ENCODE assay signal across 8 mouse cellular contexts in the genomic region with DNA sequence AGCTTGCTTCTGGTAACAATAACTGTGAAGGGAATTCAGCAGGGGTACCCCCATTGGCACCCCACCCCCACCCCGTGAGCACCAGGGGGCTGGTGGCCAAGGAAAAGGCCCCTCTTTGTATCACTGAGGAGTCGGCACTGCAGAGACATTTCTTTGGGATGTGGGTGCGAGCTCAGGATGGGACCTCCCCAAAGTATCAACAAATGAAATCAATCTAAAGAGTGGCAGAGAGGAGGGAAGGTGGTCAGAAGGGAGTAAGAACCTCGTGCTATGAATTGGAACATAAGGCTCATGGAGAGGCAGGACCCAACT. TPM values are rescaled to one million over a fixed set of nuclear protein-coding genes. Genes with fewer than 3 reads are reported as not detected.
DNase-seq lines count a peak whose midpoint lies in the region; ATAC-seq and TF ChIP-seq lines count a peak whose summit lies in the region.
"Had no signal": no experiment of that assay in that cellular context is flagged by ENCODE, and none has a peak within 500 bp of the region (broad histone marks: within the 10 kb centered on the region; RNA-seq: fewer than 3 reads in every experiment).

No protein-coding gene starts in this region.

- no peak for TF ChIP-seq EP300 in ES-Bruce4 (IDR thresholded peaks at IDR 0.05; ENCODE audit: insufficient read depth, low read depth, low read length)
- TF ChIP-seq EP300 in liver, embryonic 14.5 days (IDR thresholded peaks at IDR 0.05; ENCODE audit: low read depth): no peak

- no peaks in the 10 kb centered on the region for H3K27me3 ChIP-seq in hindbrain, embryonic 11.5 days (ENCODE audit: control insufficient read depth, insufficient read depth, low read length)
- no peaks in the 10 kb centered on the region for H3K27me3 ChIP-seq in hindbrain, embryonic 16.5 days (replicated peaks; ENCODE audit: control insufficient read depth, insufficient read depth, low read length)
- H3K27me3 ChIP-seq in ES-Bruce4 (ENCODE audit: control insufficient read depth, insufficient read depth, low read length, poor library complexity, severe bottlenecking): no peaks in the 10 kb centered on the region
- no peaks in the 10 kb centered on the region for H3K27me3 ChIP-seq in embryonic facial prominence, embryonic 14.5 days (replicated peaks; ENCODE audit: control insufficient read depth, insufficient read depth, low read length)
- no peaks in the 10 kb centered on the region for H3K27me3 ChIP-seq in liver, embryonic 14.5 days (ENCODE audit: control insufficient read depth, insufficient read depth, low read length)

- no peaks in the 10 kb centered on the region for H3K36me3 ChIP-seq in hindbrain, embryonic 11.5 days (ENCODE audit: control insufficient read depth, insufficient read depth, low read length)
- no peaks in the 10 kb centered on the region for H3K36me3 ChIP-seq in hindbrain, embryonic 16.5 days (ENCODE audit: control insufficient read depth, insufficient read depth, low read length)
- peaks cover 7% of the 10 kb centered on the region; the same call in 1 of the 2 replicates for H3K36me3 ChIP-seq in ES-Bruce4 (ENCODE audit: control insufficient read depth, insufficient read depth, low read length, poor library complexity, severe bottlenecking)
- no peaks in the 10 kb centered on the region for H3K36me3 ChIP-seq in embryonic facial prominence, embryonic 14.5 days (ENCODE audit: control insufficient read depth, insufficient read depth, low read length)
- no peaks in the 10 kb centered on the region for H3K36me3 ChIP-seq in liver, embryonic 14.5 days (replicated peaks; ENCODE audit: control insufficient read depth, insufficient read depth, low read depth)

- H3K4me1 ChIP-seq in hindbrain, embryonic 11.5 days (replicated peaks; ENCODE audit: control insufficient read depth, insufficient read depth, low read length): peaks cover 4% of the 10 kb centered on the region; the same call in 1 of the 2 replicates
- peaks cover 11% of the 10 kb centered on the region for H3K4me1 ChIP-seq in hindbrain, embryonic 16.5 days (ENCODE audit: control insufficient read depth, insufficient read depth, low read depth, low read length)
- H3K4me1 ChIP-seq in ES-Bruce4 (ENCODE audit: control insufficient read depth, insufficient read depth, low read length): no peaks in the 10 kb centered on the region
- H3K4me1 ChIP-seq in embryonic facial prominence, embryonic 14.5 days (ENCODE audit: control insufficient read depth, insufficient read depth, low read length): peaks cover 14% of the 10 kb centered on the region
- peaks cover 30 to 39% of the 10 kb centered on the region in 2 experiments for H3K4me1 ChIP-seq in liver, embryonic 14.5 days (replicated peaks; ENCODE audit: control insufficient read depth in 2 of 2, insufficient read depth in 2 of 2, low read length in 1 of 2)

- H3K4me3 ChIP-seq in hindbrain, embryonic 11.5 days (ENCODE audit: low read depth, low read length): no peak overlapping the region
- no peak overlapping the region for H3K4me3 ChIP-seq in hindbrain, embryonic 16.5 days (ENCODE audit: low read length)
- H3K4me3 ChIP-seq in ES-Bruce4 (ENCODE audit: low read depth, low read length): no peak overlapping the region
- H3K4me3 ChIP-seq in embryonic facial prominence, embryonic 14.5 days (ENCODE audit: low read depth, low read length): no peak overlapping the region
- H3K4me3 ChIP-seq in liver, embryonic 14.5 days (ENCODE audit: insufficient read depth in 1 of 2, low read depth in 2 of 2, low read length in 2 of 2): peak overlapping the region; percentile 72 to 74

- no peak for ATAC-seq in hindbrain, embryonic 11.5 days (ENCODE audit: low FRiP score)
- ATAC-seq in hindbrain, embryonic 16.5 days: no peak
- ATAC-seq in embryonic facial prominence, embryonic 14.5 days (ENCODE audit: low read depth): no peak
- no peak for ATAC-seq in liver, embryonic 14.5 days (ENCODE audit: insufficient read depth)

- no peak for DNase-seq in hindbrain, embryonic 11.5 days (ENCODE audit: low spot score)
- DNase-seq in embryonic facial prominence, embryonic 14.5 days (ENCODE audit: low spot score): no peak
- no peak for DNase-seq in liver, embryonic 14.5 days (ENCODE audit: low read depth in 3 of 3, low spot score in 3 of 3)
- DNase-seq in left cerebral cortex, adult 18-20 months (ENCODE audit: low spot score in 2 of 2): no peak
- DNase-seq in gastrocnemius, adult 8-10 months (ENCODE audit: low spot score in 2 of 2): no peak

- 60% methylated on average over 4 of the region's 4 CpGs for WGBS in hindbrain, embryonic 11.5 days
- 66% methylated on average over 4 of the region's 4 CpGs for WGBS in hindbrain, embryonic 16.5 days
- WGBS in embryonic facial prominence, embryonic 14.5 days: 52% methylated on average over 4 of the region's 4 CpGs
- WGBS in liver, embryonic 14.5 days (ENCODE audit: insufficient replicate concordance): 68% methylated on average over 4 of the region's 4 CpGs

- TF ChIP-seq POLR2A in ES-Bruce4 (IDR thresholded peaks at IDR 0.05; ENCODE audit: insufficient read depth, low read length): no peak

- TF ChIP-seq CTCF in ES-Bruce4 (IDR thresholded peaks at IDR 0.05; ENCODE audit: low read depth, low read length): no peak
- no peak for TF ChIP-seq CTCF in liver, embryonic 14.5 days (IDR thresholded peaks at IDR 0.05; ENCODE audit: low read depth)

- no peak overlapping the region for H3K27ac ChIP-seq in hindbrain, embryonic 11.5 days (ENCODE audit: low read depth, low read length)
- H3K27ac ChIP-seq in hindbrain, embryonic 16.5 days (ENCODE audit: low read depth, low read length): no peak overlapping the region
- no peak overlapping the region for H3K27ac ChIP-seq in ES-Bruce4 (ENCODE audit: insufficient read depth, low read length)
- no peak overlapping the region for H3K27ac ChIP-seq in embryonic facial prominence, embryonic 14.5 days (replicated peaks; ENCODE audit: low read depth, low read length)
- H3K27ac ChIP-seq in liver, embryonic 14.5 days: peak overlapping the region; percentile 94

- H3K9ac ChIP-seq in hindbrain, embryonic 11.5 days (ENCODE audit: low read depth, low read length): no peak overlapping the region
- no peak overlapping the region for H3K9ac ChIP-seq in hindbrain, embryonic 16.5 days (ENCODE audit: low read depth, low read length)
- peak overlapping the region; percentile 99; the same call in 1 of the 2 replicates for H3K9ac ChIP-seq in ES-Bruce4 (ENCODE audit: low read depth, poor library complexity, severe bottlenecking)
- no peak overlapping the region for H3K9ac ChIP-seq in embryonic facial prominence, embryonic 14.5 days (ENCODE audit: low read depth, low read length)
- peak overlapping the region; percentile 96 for H3K9ac ChIP-seq in liver, embryonic 14.5 days (replicated peaks)

- peak overlapping the region; percentile 11 for H3K4me2 ChIP-seq in hindbrain, embryonic 11.5 days (replicated peaks; ENCODE audit: low read depth, low read length)
- no peak overlapping the region for H3K4me2 ChIP-seq in hindbrain, embryonic 16.5 days (ENCODE audit: low read length)
- peak overlapping the region; percentile 57; the same call in 1 of the 2 replicates for H3K4me2 ChIP-seq in embryonic facial prominence, embryonic 14.5 days (ENCODE audit: low read depth, low read length)
- peak overlapping the region; percentile 76 for H3K4me2 ChIP-seq in liver, embryonic 14.5 days (ENCODE audit: low read depth)

- no peaks in the 10 kb centered on the region for H3K9me3 ChIP-seq in hindbrain, embryonic 11.5 days (ENCODE audit: control insufficient read depth, low read length)
- H3K9me3 ChIP-seq in hindbrain, embryonic 16.5 days (ENCODE audit: control insufficient read depth, low read length): no peaks in the 10 kb centered on the region
- no peaks in the 10 kb centered on the region for H3K9me3 ChIP-seq in ES-Bruce4 (replicated peaks; ENCODE audit: control insufficient read depth, insufficient read depth, low read length, poor library complexity, severe bottlenecking)
- H3K9me3 ChIP-seq in embryonic facial prominence, embryonic 14.5 days (ENCODE audit: control insufficient read depth, low read length): no peaks in the 10 kb centered on the region
- H3K9me3 ChIP-seq in liver, embryonic 14.5 days (ENCODE audit: control insufficient read depth, low read length): no peaks in the 10 kb centered on the region

RNA-seq across cellular contexts. Expression of gene Hist2h3c1, which starts 2.5 kb away (rescaled TPM):
- 0.64 and 0.90 TPM in 2 replicates for polyA plus RNA-seq in hindbrain, embryonic 11.5 days (2014; fragmentation: Nextera tagmentation; extraction: Ambion mirVana)
- polyA plus RNA-seq in hindbrain, embryonic 16.5 days (2015; fragmentation: Nextera tagmentation; extraction: Ambion mirVana): 0.21 and 0.47 TPM in 2 replicates
- polyA plus RNA-seq in ES-Bruce4 (2011; ENCODE audit: insufficient read depth, insufficient read length, low read depth, missing spikeins): 1.3 and 3.0 TPM in 2 replicates
- polyA plus RNA-seq in embryonic facial prominence, embryonic 14.5 days (2014; fragmentation: Nextera tagmentation; extraction: Ambion mirVana): 0.48 TPM in 1 of 2 replicates, not detected in the other
- polyA plus RNA-seq in liver, embryonic 14.5 days (2012; rRNA removed): 2.4 and 3.6 TPM in 2 replicates
- 2.6 and 5.7 TPM in 2 replicates for polyA plus RNA-seq in liver, embryonic 14.5 days (2014; fragmentation: Nextera tagmentation; extraction: Ambion mirVana)
- not detected for total RNA-seq in left cerebral cortex, adult 18-20 months (2021)
- total RNA-seq in gastrocnemius, adult 8-10 months (2022): not detected
- total RNA-seq: layer of hippocampus, postnatal 10 days had no signal

RNA-seq across cellular contexts. Expression of gene Hist2h2aa1, which starts 3.7 kb away (rescaled TPM):
- polyA plus RNA-seq in hindbrain, embryonic 11.5 days (2014; fragmentation: Nextera tagmentation; extraction: Ambion mirVana): 11.8 and 14.6 TPM in 2 replicates
- polyA plus RNA-seq in hindbrain, embryonic 16.5 days (2015; fragmentation: Nextera tagmentation; extraction: Ambion mirVana): 6.1 and 9.9 TPM in 2 replicates
- not detected in 2 replicates for polyA plus RNA-seq in ES-Bruce4 (2011; ENCODE audit: insufficient read depth, insufficient read length, low read depth, missing spikeins)
- polyA plus RNA-seq in embryonic facial prominence, embryonic 14.5 days (2014; fragmentation: Nextera tagmentation; extraction: Ambion mirVana): 19.8 and 22.0 TPM in 2 replicates
- polyA plus RNA-seq in liver, embryonic 14.5 days (2012; rRNA removed): 45.7 and 46.3 TPM in 2 replicates
- polyA plus RNA-seq in liver, embryonic 14.5 days (2014; fragmentation: Nextera tagmentation; extraction: Ambion mirVana): 32.0 TPM in 2 replicates
- total RNA-seq in left cerebral cortex, adult 18-20 months (2021): 1 to 10 TPM in 1 of 2 experiments, not detected in 1; 2.9 TPM
- total RNA-seq in gastrocnemius, adult 8-10 months (2022): 1 to 10 TPM in 3 of 4 experiments, not detected in 1; 2.7 to 5.0 (median 4.8) TPM

RNA-seq across cellular contexts. Expression of gene Hist2h2aa2, which starts 8.9 kb away (rescaled TPM):
- polyA plus RNA-seq in hindbrain, embryonic 11.5 days (2014; fragmentation: Nextera tagmentation; extraction: Ambion mirVana): 61.8 and 63.0 TPM in 2 replicates
- polyA plus RNA-seq in hindbrain, embryonic 16.5 days (2015; fragmentation: Nextera tagmentation; extraction: Ambion mirVana): 31.6 and 34.2 TPM in 2 replicates
- 17.2 and 30.9 TPM in 2 replicates for polyA plus RNA-seq in ES-Bruce4 (2011; ENCODE audit: insufficient read depth, insufficient read length, low read depth, missing spikeins)
- polyA plus RNA-seq in embryonic facial prominence, embryonic 14.5 days (2014; fragmentation: Nextera tagmentation; extraction: Ambion mirVana): 46.9 and 57.6 TPM in 2 replicates
- polyA plus RNA-seq in liver, embryonic 14.5 days (2012; rRNA removed): 32.9 and 34.5 TPM in 2 replicates
- polyA plus RNA-seq in liver, embryonic 14.5 days (2014; fragmentation: Nextera tagmentation; extraction: Ambion mirVana): 34.2 and 39.0 TPM in 2 replicates
- total RNA-seq in left cerebral cortex, adult 18-20 months (2021): 100 to 1,000 TPM; 239 to 244 TPM
- total RNA-seq in gastrocnemius, adult 8-10 months (2022): 100 to 1,000 TPM; 141 to 187 (median 153) TPM

RNA-seq across cellular contexts. Expression of gene Hist2h3c2, which starts 10.1 kb away (rescaled TPM):
- 8.4 and 10.0 TPM in 2 replicates for polyA plus RNA-seq in hindbrain, embryonic 11.5 days (2014; fragmentation: Nextera tagmentation; extraction: Ambion mirVana)
- 0.70 and 1.1 TPM in 2 replicates for polyA plus RNA-seq in hindbrain, embryonic 16.5 days (2015; fragmentation: Nextera tagmentation; extraction: Ambion mirVana)
- polyA plus RNA-seq in ES-Bruce4 (2011; ENCODE audit: insufficient read depth, insufficient read length, low read depth, missing spikeins): 23.1 and 41.5 TPM in 2 replicates
- 5.2 and 5.3 TPM in 2 replicates for polyA plus RNA-seq in embryonic facial prominence, embryonic 14.5 days (2014; fragmentation: Nextera tagmentation; extraction: Ambion mirVana)
- polyA plus RNA-seq in liver, embryonic 14.5 days (2012; rRNA removed): 91.6 and 122 TPM in 2 replicates
- polyA plus RNA-seq in liver, embryonic 14.5 days (2014; fragmentation: Nextera tagmentation; extraction: Ambion mirVana): 13.6 and 14.6 TPM in 2 replicates
- 1 to 10 TPM; 3.8 to 4.1 TPM for total RNA-seq in left cerebral cortex, adult 18-20 months (2021)
- 1 to 10 TPM; 2.6 to 7.1 (median 4.9) TPM for total RNA-seq in gastrocnemius, adult 8-10 months (2022)

RNA-seq across cellular contexts. Expression of gene Hist2h4, which starts 14.1 kb away (rescaled TPM):
- 4.2 and 5.8 TPM in 2 replicates for polyA plus RNA-seq in hindbrain, embryonic 11.5 days (2014; fragmentation: Nextera tagmentation; extraction: Ambion mirVana)
- polyA plus RNA-seq in hindbrain, embryonic 16.5 days (2015; fragmentation: Nextera tagmentation; extraction: Ambion mirVana): 2.8 and 3.1 TPM in 2 replicates
- 3.6 and 4.0 TPM in 2 replicates for polyA plus RNA-seq in ES-Bruce4 (2011; ENCODE audit: insufficient read depth, insufficient read length, low read depth, missing spikeins)
- 6.9 TPM in 2 replicates for polyA plus RNA-seq in embryonic facial prominence, embryonic 14.5 days (2014; fragmentation: Nextera tagmentation; extraction: Ambion mirVana)
- polyA plus RNA-seq in liver, embryonic 14.5 days (2012; rRNA removed): 12.2 and 16.3 TPM in 2 replicates
- 15.1 TPM in 2 replicates for polyA plus RNA-seq in liver, embryonic 14.5 days (2014; fragmentation: Nextera tagmentation; extraction: Ambion mirVana)
- total RNA-seq in left cerebral cortex, adult 18-20 months (2021): 10 to 100 TPM; 36.9 to 40.6 TPM
- total RNA-seq in gastrocnemius, adult 8-10 months (2022): 1 to 10 TPM; 5.6 to 8.2 (median 6.8) TPM

Comparison
In these comparisons a context has a peak if more than half of its experiments do, and no peak if none do; other contexts are left out.
1. H3K4me3 ChIP-seq: peak in liver, embryonic 14.5 days (2 of 2); none in hindbrain, embryonic 11.5 days (single experiment), hindbrain, embryonic 16.5 days (single experiment), ES-Bruce4 (single experiment) and embryonic facial prominence, embryonic 14.5 days (single experiment).
2. H3K9ac ChIP-seq: peak in ES-Bruce4 (single experiment) and liver, embryonic 14.5 days (single experiment); none in hindbrain, embryonic 11.5 days (single experiment), hindbrain, embryonic 16.5 days (single experiment) and embryonic facial prominence, embryonic 14.5 days (single experiment).